In the genomic region with DNA sequence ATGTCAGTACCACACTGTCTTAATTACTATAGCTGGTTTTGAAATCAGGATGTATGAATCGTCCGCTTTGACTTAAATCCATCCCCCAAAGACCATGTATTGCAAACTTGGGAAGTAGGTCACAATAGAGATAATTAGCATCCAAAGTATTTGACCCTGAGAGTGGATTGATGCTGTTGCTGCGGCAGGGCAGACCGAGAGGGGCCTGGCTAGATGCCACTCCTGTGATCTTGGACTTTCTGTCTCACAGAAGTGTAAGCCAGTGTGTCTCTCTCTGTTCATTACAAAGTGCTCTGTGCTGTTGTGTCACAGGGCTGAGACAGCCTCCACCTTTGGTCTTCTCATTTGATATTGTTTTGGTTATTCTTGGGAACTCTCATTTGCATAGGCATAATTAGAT, we compare ENCODE assay signal across 13 mouse cellular contexts. TPM values are rescaled to one million over a fixed set of nuclear protein-coding genes. Genes with fewer than 3 reads are reported as not detected.
"Had no signal": no experiment of that assay in that cellular context is flagged by ENCODE, and none has a peak within 500 bp of the region (broad histone marks: within the 10 kb centered on the region; RNA-seq: fewer than 3 reads in every experiment).

No protein-coding gene starts in this region.

- DNase-seq: kidney, adult 9 months; kidney, postnatal 14 days; kidney, postnatal 4 days; left cerebral cortex, postnatal 4 days; liver, postnatal 0 days; lung, postnatal 14 days; lung, postnatal 4 days; midbrain, embryonic 14.5 days; right cerebral cortex, postnatal 25 days; thymus, adult 18-20 months; thymus, postnatal 36 days had no signal

RNA-seq across cellular contexts. Expression of gene Tmem150c, which starts 12.5 kb away (rescaled TPM):
- total RNA-seq: megakaryocyte progenitor cell, adult 5-6 weeks; megakaryocyte-erythroid progenitor cell, adult 5-6 weeks had no signal
